Mouse (Mus musculus): ENCODE data around the gene Tex36.
A peak's percentile ranks its signal among the peaks of the same experiment; 100 is the strongest.

The Tex36 gene

GRCm38 (mm10) chr7:133602058-133602457 is at the start of gene Tex36:
TSS of gene Tex36 (minus strand) at chr7:133602158.
- DNase-seq (ENCODE audit: low spot score in 2 of 2), result no peak

GRCm38 (mm10) chr7:133645716-133646115 is 43.8 kb upstream of the Tex36 start:
- DNase-seq (ENCODE audit: low spot score in 2 of 2), result no peak

DNA sequence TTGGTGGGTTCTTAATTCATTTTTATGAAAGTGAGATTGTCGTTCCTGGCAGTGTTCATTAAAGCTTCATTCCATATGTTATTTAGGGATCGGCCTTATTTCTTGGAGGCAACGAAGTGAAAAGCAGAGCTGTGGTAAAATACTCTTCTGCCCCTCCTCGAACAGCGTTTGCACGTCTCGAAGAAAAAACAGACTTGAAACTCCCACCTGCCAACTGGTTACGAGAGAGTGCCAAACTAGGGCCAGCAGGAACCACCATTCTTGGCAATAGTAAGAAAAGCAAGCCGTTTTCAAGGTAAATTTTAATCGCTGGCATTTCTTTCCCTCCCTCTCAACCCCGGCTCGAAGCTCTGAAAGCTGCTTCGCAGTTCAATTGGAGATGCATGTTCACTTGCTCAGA is 36.9 kb upstream of the Tex36 start:
- no peak for DNase-seq (ENCODE audit: low spot score in 2 of 2)

DNA sequence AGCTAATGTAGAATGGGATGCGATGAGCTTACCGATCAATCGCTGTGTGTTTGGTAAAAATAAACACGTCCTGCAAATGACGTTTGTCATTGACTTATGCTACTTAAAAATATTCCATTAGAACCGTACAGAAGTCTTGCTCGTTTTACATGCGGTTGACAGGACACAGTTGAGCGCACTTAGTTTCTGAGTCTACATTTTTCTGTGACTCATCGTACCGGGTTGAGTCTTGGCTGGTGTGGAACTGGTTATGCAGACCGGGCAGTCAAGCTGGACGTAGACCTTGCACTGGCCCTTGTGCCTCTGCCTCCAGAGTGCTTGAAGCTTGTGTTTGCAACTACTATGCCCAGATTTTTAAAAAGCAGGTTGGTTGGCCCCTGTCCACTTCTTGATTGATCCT is 36.3 kb upstream of the Tex36 start:
- DNase-seq (ENCODE audit: low spot score in 2 of 2), result no peak

DNA sequence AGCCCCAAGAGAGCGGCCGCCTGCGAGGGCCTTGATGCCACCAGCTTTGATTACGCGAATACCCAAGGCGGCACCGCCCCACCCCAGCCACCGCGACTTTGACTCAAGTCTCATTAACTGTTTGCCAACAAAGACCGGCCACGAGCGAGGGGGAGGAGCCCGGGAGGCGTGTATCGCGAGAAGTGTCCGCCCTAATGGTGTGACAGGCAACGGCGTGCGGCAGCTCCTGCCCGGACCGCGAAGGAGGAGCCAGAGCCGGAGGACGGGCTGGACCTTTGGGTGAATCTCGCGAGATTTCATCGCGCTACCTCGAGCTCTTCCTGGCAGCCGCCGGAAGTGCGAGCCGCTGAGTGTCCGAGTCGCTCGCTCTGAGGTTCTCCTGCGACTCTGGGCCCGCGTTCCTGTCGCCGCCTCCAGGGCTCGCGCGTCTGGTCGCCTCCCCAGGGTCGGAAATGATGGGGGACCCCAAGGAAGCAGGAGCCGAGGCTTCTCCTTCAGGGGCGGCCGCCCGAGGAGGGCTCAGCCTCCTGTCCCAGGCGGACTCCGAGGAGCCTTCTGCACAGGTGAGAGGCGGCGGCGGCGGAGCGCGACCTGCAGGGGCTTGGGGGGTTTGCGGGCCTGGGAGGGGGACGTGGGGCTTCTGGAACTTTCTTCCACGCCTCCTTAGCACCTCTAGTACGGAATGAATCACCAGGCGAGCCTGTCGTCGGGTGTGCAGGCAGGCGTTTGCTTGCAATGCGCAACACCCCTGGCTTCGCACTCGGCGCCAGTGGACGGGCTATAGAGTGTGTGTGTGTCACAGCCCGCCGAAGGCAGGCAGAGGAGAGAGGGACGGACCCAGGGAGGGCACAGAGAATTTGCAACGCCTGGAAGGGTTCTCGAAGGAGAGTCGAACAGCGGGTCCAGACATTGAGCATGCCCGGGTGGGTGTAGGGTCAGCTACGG is 35.7 kb upstream of the Tex36 start, which contains the start of gene Edrf1:
Edrf1 (plus strand) TSS at position 183 of the 945 bp plus-strand sequence.
- peak; percentile 87 to 90 for DNase-seq (ENCODE audit: low spot score in 2 of 2)

- DNase-seq (ENCODE audit: low spot score in 2 of 2), result peak; percentile 82 to 89
Measured at GRCm38 (mm10) chr7:133636738-133637352, 34.9 kb upstream of the Tex36 start.

DNA sequence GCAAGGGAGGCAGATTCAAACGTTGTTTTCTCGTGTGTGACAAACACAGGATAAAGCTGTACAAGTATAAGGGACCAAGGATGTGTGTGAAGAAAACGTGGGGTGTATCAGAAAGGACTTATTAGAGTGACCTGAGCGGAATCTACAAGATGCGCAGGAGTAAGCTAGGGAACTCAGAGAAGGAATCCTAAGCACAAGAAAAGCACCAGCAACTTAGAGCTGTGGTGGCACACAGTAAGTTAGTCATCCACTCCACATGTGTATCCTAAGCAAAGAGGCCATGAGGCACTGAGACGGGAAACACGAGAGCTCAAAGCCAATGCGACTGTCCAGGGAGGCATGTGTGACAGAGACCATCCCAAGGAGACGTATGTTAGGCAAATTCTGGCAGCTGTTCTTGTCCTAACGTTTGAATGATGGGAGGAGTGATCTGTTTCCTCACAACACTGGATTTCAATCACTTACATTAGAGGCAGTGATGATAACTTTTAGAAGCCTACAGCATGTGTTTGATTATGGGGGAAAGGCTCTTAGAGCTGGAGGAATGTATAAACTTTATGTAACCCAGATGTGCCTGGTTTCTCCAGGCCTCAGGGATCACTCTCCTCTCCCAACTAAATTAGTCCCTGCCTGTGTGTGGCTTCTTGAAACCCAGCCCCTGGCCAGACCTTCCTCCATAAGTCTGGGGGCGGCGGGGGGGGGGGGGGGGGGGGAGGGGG is 33.1 kb upstream of the Tex36 start:
- no peak for DNase-seq (ENCODE audit: low spot score in 2 of 2)

GRCm38 (mm10) chr7:133632476-133632875 is 30.5 kb upstream of the Tex36 start:
- DNase-seq (ENCODE audit: low spot score in 2 of 2), result peak; percentile 14 to 43

DNA sequence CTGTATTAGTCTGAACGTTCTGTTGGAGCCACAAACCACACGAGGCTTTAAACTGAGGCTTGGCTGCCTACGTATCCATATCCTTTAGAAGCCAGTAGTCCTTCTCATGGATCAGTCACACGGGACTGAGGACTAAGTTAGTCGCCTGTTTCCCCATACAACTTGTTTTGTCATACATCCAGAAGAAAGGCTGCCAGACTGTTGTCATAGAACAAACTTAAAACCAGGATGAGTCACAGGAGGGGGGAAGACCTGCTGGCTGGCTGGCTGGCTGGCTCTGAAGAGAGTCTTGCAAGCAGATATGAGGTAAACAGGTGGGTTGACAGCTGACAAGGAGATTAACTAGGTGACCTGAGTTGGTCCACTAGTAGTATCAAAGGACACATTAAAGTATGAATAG is 28.9 kb upstream of the Tex36 start:
- no peak for DNase-seq (ENCODE audit: low spot score in 2 of 2)

GRCm38 (mm10) chr7:133627184-133627936 is 25.4 kb upstream of the Tex36 start:
- no peak for DNase-seq (ENCODE audit: low spot score in 2 of 2)

GRCm38 (mm10) chr7:133623226-133623625 is 21.3 kb upstream of the Tex36 start:
- no peak for DNase-seq (ENCODE audit: low spot score in 2 of 2)

- DNase-seq (ENCODE audit: low spot score in 2 of 2), result no peak
Measured at GRCm38 (mm10) chr7:133620721-133621120, 18.8 kb upstream of the Tex36 start.

- no peak for DNase-seq (ENCODE audit: low spot score in 2 of 2)
Measured at GRCm38 (mm10) chr7:133612981-133613380, 11.0 kb upstream of the Tex36 start.

DNA sequence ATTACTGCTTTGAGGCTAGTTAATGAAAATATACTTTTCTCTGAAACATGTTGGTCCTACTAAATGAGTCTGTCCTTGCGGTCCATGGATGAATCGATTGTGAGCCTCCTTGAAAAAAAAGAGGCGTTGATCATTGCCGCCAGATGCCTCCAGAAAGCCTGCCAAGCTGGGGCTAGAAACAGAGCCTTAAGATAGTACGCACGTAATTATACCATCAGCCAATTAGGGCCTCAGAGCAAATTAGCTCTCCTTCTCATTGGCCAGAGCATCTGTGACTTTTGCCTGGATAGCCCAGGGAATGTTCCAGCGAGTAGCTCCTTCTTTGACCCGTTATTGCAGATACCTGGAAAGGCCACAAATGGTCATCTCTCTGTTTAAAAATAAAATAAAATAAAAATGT is 7.6 kb upstream of the Tex36 start:
- no peak for DNase-seq (ENCODE audit: low spot score in 2 of 2)

GRCm38 (mm10) chr7:133608631-133609340 is 6.8 kb upstream of the Tex36 start:
- DNase-seq (ENCODE audit: low spot score in 2 of 2), result no peak

DNA sequence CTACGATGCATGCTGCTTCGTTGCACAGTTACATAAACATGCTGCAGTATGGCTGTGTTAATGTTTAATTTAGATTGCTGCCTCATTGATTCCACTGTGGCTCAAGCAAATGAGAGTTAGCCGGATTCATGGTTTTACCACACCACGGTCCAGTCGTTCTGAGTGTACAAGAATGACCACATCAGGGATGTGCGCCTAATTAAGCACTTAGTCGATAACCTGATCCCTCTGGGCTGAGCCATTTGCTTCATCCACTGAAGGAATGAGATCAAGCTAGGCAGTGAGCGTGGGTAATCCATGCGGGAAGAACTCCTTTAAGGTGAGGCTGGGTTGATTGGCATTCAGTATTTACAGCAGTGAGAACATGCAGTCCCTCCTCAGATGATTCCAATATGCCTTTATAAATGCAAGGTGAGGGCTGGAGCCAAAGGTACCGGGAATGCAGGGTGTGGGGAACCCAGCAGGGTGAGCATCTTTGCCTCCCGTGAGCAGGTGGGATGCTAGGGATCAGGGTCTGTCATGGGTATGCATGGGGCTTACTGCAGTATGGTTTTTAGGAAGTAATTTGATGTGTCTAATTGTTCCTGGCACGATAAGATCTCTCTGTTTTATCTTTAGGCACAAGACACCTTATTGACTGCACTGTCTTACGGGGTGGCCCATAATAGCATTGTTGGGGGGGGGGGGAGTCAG is 6.1 kb upstream of the Tex36 start:
- DNase-seq (ENCODE audit: low spot score in 2 of 2), result no peak

DNA sequence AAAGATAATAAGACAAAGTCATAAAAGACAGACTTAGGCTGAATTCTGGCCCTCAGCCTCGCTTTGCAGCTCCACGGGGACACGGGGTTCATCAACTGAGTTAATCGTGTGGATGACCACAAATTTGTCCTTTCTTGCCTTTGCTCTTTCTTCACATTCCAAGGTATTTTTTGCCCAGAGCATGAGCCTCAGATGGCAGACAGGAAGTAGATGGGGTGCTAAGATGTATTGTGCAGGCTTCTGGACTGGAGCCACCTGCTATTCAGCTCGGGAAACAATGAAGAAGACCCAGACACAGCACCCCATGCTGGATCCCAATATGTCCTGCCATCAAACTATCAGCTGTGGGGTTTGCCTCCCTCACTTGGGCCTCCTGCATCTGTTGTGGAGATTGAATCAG is 5.4 kb upstream of the Tex36 start:
- DNase-seq (ENCODE audit: low spot score in 2 of 2), result no peak

GRCm38 (mm10) chr7:133604427-133605081 is 2.6 kb upstream of the Tex36 start:
- DNase-seq (ENCODE audit: low spot score in 2 of 2), result no peak

DNA sequence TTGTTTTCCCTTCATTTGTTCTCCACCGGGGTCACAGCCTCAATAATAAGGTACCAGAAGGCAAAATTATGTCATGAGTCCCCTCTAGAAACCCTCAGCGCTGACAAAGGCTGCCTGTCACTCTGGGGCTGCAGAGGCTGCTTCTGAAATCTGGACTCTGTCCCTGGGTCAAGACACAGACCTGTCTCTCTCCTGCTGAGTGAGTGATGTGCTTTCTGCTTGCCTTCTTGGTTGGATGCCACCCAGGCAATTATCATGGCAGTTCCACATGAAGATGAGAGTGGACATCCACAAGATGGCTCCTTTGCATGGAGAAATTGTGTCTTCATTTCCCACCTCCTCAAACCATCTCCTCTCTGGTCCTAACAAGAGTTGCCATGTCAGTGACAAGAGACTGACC is 1.2 kb upstream of the Tex36 start:
- DNase-seq (ENCODE audit: low spot score in 2 of 2), result no peak

- DNase-seq (ENCODE audit: low spot score in 2 of 2), result no peak
Measured at GRCm38 (mm10) chr7:133600558-133600957, 1.4 kb downstream of the Tex36 start.

All from thymus, postnatal 10 days (tissue).